Mouse (Mus musculus) embryonic facial prominence, embryonic 12.5 days (tissue): Measurements from ENCODE around the gene Immp2l. TPM values are rescaled to one million over a fixed set of nuclear protein-coding genes. Genes with fewer than 3 reads are reported as not detected.

Experiments
- ATAC-seq: fragments of 200-750 bp; cut with Nextera tagmentation; 2 replicates; pipeline ENCODE4 v1.8.0; 2017; ENCODE audit not compliant: insufficient number of reproducible peaks, insufficient read depth, low FRiP score, low TSS enrichment
- H3K27ac ChIP-seq: fragments of 300-500 bp; sonication (generic); 2 replicates; pipeline ENCODE4 v1.5.1; 2016; ENCODE audit warnings: mild to moderate bottlenecking
- H3K27me3 ChIP-seq: fragments of 300-500 bp; sonication (generic); 2 replicates; pipeline ENCODE4 v1.6.1; 2016; ENCODE audit warnings: mild to moderate bottlenecking, moderate library complexity
- H3K36me3 ChIP-seq: fragments of 300-500 bp; sonication (generic); 2 replicates; pipeline ENCODE4 v1.6.1; 2016; ENCODE audit warnings: mild to moderate bottlenecking
- H3K4me1 ChIP-seq: fragments of 300-500 bp; sonication (generic); 2 replicates; pipeline ENCODE4 v1.6.1; 2016
- H3K4me2 ChIP-seq: fragments of 300-500 bp; sonication (generic); replicated peaks from 2 replicates; pipeline ENCODE4 v1.6.1; 2016; ENCODE audit warnings: mild to moderate bottlenecking, moderate library complexity
- H3K4me3 ChIP-seq: fragments of 300-500 bp; sonication (generic); 2 replicates; pipeline ENCODE4 v1.5.1; 2016; ENCODE audit warnings: mild to moderate bottlenecking
- H3K9ac ChIP-seq: fragments of 300-500 bp; sonication (generic); 2 replicates; pipeline ENCODE4 v1.6.1; 2016; ENCODE audit warnings: mild to moderate bottlenecking, moderate library complexity
- H3K9me3 ChIP-seq: fragments of 300-500 bp; sonication (generic); 2 replicates; pipeline ENCODE4 v1.6.1; 2016; ENCODE audit warnings: mild to moderate bottlenecking, moderate library complexity
- WGBS: fragments of 180-500 bp; shearing (Covaris S2); methylation state at CpG from one replicate; pipeline ENCODE4 v1.1.7; 2016; 5-methylcytosine and 5-hydroxymethylcytosine counted together
- polyA plus RNA-seq: library from polyadenylated mRNA; unstranded; fragments of >200 nt; fragmentation: Nextera tagmentation; extraction: Ambion mirVana; gene quantifications from 2 replicates; pipeline ENCODE4 v1.2.1, GENCODE M21; 2016

The Immp2l gene
- polyA plus RNA-seq, 1 experiment from 2014 or later: 12.4 TPM

- Histone ChIP-seq H3K4me3 (no peak overlapping the region), H3K4me1 (no peaks in the 10 kb centered on the region), H3K36me3 (no peaks in the 10 kb centered on the region), H3K27me3 (no peaks in the 10 kb centered on the region), H3K9ac (no peak overlapping the region), H3K4me2 (no peak overlapping the region), H3K9me3 (no peaks in the 10 kb centered on the region), H3K27ac (no peak overlapping the region)
- 71% methylated on average over 4 of the region's 4 CpGs for WGBS
- ATAC-seq: no peak
Observed at GRCm38 (mm10) chr12:41575221-41575620, 551.3 kb downstream of the Immp2l start.

DNA sequence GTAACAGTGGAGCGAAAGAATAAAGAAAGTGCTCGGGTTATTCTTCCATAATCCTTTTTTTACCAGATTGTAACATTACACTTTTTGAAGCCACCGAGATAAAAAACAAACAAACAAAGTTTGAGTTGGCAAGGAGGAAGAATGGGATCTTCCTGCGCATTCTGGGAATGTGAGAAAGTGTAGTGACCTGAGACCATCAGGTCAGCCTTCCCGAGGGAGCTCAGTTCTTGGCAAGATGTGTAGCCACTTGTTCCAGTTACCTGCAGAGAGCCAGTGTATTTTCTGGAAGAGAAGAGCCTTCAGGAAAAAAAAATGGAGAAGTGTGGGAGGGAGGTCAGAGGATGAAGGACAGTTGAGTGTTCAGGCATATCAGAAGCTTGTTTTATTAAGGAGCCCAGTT, 569.5 kb downstream of the Immp2l start:
- Histone ChIP-seq H3K36me3 (no peaks in the 10 kb centered on the region), H3K4me1 (no peaks in the 10 kb centered on the region), H3K4me2 (no peak overlapping the region), H3K27ac (no peak overlapping the region), H3K4me3 (no peak overlapping the region), H3K9ac (no peak overlapping the region), H3K9me3 (no peaks in the 10 kb centered on the region), H3K27me3 (no peaks in the 10 kb centered on the region)
- no peak for ATAC-seq
- WGBS: 72% methylated on average over 5 of the region's 5 CpGs

DNA sequence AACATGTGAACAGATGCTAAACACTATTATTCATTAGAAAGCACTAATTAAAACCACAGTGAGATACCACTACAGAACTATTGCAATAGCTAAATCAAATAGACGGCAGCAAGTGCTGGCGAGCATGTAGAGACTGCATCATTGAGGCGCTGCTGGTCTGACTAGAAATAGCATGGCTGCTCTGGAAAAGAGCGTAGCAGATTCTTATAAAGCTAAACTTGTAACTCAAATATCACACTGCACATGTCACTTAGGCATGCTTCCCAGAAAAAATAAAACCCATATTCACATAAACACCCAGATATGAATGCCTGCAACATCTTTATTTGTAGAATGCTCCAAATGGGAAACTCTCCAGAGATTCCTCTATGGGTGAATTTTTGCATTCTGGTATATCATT, 570.1 kb downstream of the Immp2l start:
- no peak overlapping the region for H3K9ac ChIP-seq
- H3K27me3 ChIP-seq: no peaks in the 10 kb centered on the region
- 90% methylated on average over 4 of the region's 4 CpGs for WGBS
- H3K4me3 ChIP-seq: no peak overlapping the region
- H3K4me1 ChIP-seq: no peaks in the 10 kb centered on the region
- H3K36me3 ChIP-seq: no peaks in the 10 kb centered on the region
- H3K27ac ChIP-seq: no peak overlapping the region
- H3K9me3 ChIP-seq: no peaks in the 10 kb centered on the region
- H3K4me2 ChIP-seq: no peak overlapping the region
- ATAC-seq: no peak

- H3K9me3 ChIP-seq: no peaks in the 10 kb centered on the region
- H3K36me3 ChIP-seq: no peaks in the 10 kb centered on the region
- no peak for ATAC-seq
- no peaks in the 10 kb centered on the region for H3K4me1 ChIP-seq
- no peaks in the 10 kb centered on the region for H3K27me3 ChIP-seq
- 72% methylated on average over 3 of the region's 3 CpGs for WGBS
- no peak overlapping the region for H3K9ac ChIP-seq
- H3K4me3 ChIP-seq: no peak overlapping the region
- no peak overlapping the region for H3K4me2 ChIP-seq
- H3K27ac ChIP-seq: no peak overlapping the region
Observed at GRCm38 (mm10) chr12:41615271-41615670, 591.4 kb downstream of the Immp2l start.

GRCm38 (mm10) chr12:41621341-41621740, 597.5 kb downstream of the Immp2l start:
- Histone ChIP-seq H3K4me2 (no peak overlapping the region), H3K4me1 (no peaks in the 10 kb centered on the region), H3K36me3 (no peaks in the 10 kb centered on the region), H3K4me3 (no peak overlapping the region), H3K27ac (no peak overlapping the region), H3K9me3 (no peaks in the 10 kb centered on the region), H3K27me3 (no peaks in the 10 kb centered on the region), H3K9ac (no peak overlapping the region)
- WGBS: 90% methylated on average over 6 of the region's 6 CpGs
- no peak for ATAC-seq

GRCm38 (mm10) chr12:41643262-41643661, 619.4 kb downstream of the Immp2l start:
- no peak for ATAC-seq
- H3K27ac ChIP-seq: no peak overlapping the region
- H3K27me3 ChIP-seq: no peaks in the 10 kb centered on the region
- H3K4me2 ChIP-seq: no peak overlapping the region
- no peaks in the 10 kb centered on the region for H3K9me3 ChIP-seq
- whole genome bisulfite sequencing: 56% methylated on average over 4 of the region's 4 CpGs
- H3K36me3 ChIP-seq: no peaks in the 10 kb centered on the region
- H3K4me1 ChIP-seq: 0 out of 2 replicates have a peak, but pooled peaks cover 4% of the 10 kb centered on the region
- no peak overlapping the region for H3K9ac ChIP-seq
- H3K4me3 ChIP-seq: no peak overlapping the region

DNA sequence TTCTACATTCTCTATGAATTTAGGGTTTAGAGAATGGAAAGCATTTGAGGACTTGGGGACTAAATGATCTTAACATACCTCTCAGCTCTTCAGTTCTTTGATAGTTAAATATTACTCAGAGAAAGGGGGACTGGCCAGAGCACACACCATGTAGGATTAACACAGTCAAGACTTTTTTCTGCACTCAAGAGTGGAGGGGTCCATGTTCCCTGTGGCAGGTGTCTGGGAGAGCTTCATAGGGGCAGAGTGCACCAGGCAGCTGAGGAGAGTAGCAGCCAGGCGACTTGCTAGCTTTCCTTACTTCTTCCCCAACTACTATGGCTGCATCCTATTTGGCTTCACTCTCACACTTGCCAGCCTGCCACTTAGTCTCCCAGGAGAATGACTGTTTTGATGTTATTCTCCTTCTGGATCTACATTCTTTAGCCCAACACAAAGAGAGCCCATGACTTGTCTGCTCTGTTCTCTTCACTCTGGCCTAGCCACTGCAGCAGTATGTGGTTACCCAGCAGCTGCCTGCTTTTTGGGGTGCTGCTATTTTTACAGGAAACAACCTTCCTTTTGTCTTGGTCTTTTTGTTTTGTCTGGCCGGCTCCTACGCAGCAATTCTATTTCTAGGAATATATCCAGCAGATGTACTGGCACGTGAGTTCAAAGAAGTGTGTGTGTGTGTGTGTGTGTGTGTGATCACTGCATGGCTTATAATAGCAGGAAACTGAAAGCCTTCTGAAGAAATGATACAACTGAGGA, 621.1 kb downstream of the Immp2l start:
- no peaks in the 10 kb centered on the region for H3K9me3 ChIP-seq
- no peak overlapping the region for H3K27ac ChIP-seq
- no peak overlapping the region for H3K4me3 ChIP-seq
- no peak overlapping the region for H3K4me2 ChIP-seq
- 0 out of 2 replicates have a peak, but pooled peaks cover 4% of the 10 kb centered on the region for H3K4me1 ChIP-seq
- 59% methylated on average over 4 of the region's 4 CpGs for WGBS
- no peak for ATAC-seq
- no peak overlapping the region for H3K9ac ChIP-seq
- H3K36me3 ChIP-seq: no peaks in the 10 kb centered on the region
- H3K27me3 ChIP-seq: no peaks in the 10 kb centered on the region

GRCm38 (mm10) chr12:41646956-41647575, 623.2 kb downstream of the Immp2l start:
- Histone ChIP-seq H3K27me3 (no peaks in the 10 kb centered on the region), H3K27ac (no peak overlapping the region), H3K9me3 (no peaks in the 10 kb centered on the region), H3K36me3 (no peaks in the 10 kb centered on the region), H3K4me1 (0 out of 2 replicates have a peak, but pooled peaks cover 4% of the 10 kb centered on the region), H3K4me3 (no peak overlapping the region), H3K4me2 (no peak overlapping the region), H3K9ac (no peak overlapping the region)
- ATAC-seq: no peak
- 15% methylated on average over 5 of the region's 5 CpGs for WGBS

- Histone ChIP-seq H3K9ac (no peak overlapping the region), H3K4me1 (0 out of 2 replicates have a peak, but pooled peaks cover 4% of the 10 kb centered on the region), H3K4me3 (no peak overlapping the region), H3K36me3 (no peaks in the 10 kb centered on the region), H3K27ac (no peak overlapping the region), H3K4me2 (no peak overlapping the region), H3K27me3 (no peaks in the 10 kb centered on the region), H3K9me3 (no peaks in the 10 kb centered on the region)
- WGBS: 74% methylated on average over 2 of the region's 2 CpGs
- no peak for ATAC-seq
Observed at GRCm38 (mm10) chr12:41647675-41648074, 623.8 kb downstream of the Immp2l start.

DNA sequence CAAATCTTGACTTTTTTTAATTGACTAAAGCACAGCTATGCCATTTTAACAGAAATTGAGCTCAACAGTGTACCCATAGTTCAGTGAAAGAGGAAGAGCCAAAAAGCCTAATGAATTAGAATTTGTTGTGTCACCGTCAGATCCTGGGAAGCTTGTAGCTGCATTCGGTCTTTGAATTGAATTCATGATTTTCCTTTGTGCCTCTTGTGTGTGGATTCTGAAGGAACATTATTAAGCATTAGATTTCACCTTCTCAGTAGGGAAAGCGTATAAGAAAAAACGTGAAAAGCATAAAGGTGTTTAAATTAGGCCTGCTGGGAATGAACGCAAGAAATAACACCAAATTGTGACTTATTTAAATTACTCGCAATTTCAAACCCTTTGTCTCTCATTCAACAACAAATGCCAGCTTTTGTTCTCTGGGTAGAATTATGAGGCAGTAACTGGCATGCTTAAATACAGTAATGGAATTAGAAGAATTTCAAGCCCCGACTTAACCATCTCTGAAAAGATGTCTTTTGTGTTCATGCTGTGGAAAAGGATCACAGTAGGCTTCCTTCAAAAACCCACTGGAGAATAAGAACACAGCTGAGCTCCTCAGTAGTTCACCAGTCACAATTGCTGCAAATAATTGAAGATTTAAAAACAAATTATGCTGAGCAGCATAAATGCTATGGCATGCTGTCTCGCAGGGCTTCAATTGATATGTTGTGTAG, 626.1 kb downstream of the Immp2l start:
- no peaks in the 10 kb centered on the region for H3K9me3 ChIP-seq
- no peak overlapping the region for H3K9ac ChIP-seq
- H3K4me2 ChIP-seq: no peak overlapping the region
- H3K27ac ChIP-seq: no peak overlapping the region
- 71% methylated on average over 8 of the region's 8 CpGs for WGBS
- no peak for ATAC-seq
- no peaks in the 10 kb centered on the region for H3K27me3 ChIP-seq
- H3K36me3 ChIP-seq: no peaks in the 10 kb centered on the region
- 0 out of 2 replicates have a peak, but pooled peaks cover 4% of the 10 kb centered on the region for H3K4me1 ChIP-seq
- H3K4me3 ChIP-seq: no peak overlapping the region

GRCm38 (mm10) chr12:41668280-41668679, 644.4 kb downstream of the Immp2l start:
- Histone ChIP-seq H3K4me3 (no peak overlapping the region), H3K9me3 (no peaks in the 10 kb centered on the region), H3K4me2 (no peak overlapping the region), H3K36me3 (no peaks in the 10 kb centered on the region), H3K4me1 (no peaks in the 10 kb centered on the region), H3K27ac (no peak overlapping the region), H3K27me3 (no peaks in the 10 kb centered on the region), H3K9ac (no peak overlapping the region)
- 68% methylated on average over 3 of the region's 3 CpGs for WGBS
- no peak for ATAC-seq

DNA sequence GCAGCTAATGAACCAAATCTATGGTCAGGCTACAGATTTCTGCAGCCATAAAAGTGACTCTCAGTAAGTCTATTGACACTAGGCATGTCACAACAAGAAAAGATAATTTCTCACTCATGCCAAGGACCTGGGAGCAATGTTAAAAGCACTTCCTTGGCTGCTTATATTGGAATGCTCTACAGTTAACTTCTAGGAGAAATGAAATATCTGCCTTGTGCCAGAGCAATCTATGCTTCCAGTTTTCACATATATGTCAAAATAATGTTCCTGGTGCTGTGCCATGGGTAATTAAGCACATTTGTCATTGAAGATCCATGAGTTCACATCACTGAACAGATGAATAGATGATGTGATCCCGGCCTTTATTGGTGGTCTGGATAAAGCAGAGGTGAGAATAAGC, 645.6 kb downstream of the Immp2l start:
- no peak for ATAC-seq
- no peak overlapping the region for H3K4me3 ChIP-seq
- WGBS: 79% methylated on average over 1 of the region's 1 CpGs

More for the DNA sequence above, 645.6 kb downstream of the Immp2l start:
- no peak overlapping the region for H3K9ac ChIP-seq
- no peaks in the 10 kb centered on the region for H3K4me1 ChIP-seq
- H3K36me3 ChIP-seq: no peaks in the 10 kb centered on the region
- no peaks in the 10 kb centered on the region for H3K9me3 ChIP-seq
- H3K4me2 ChIP-seq: no peak overlapping the region
- H3K27me3 ChIP-seq: no peaks in the 10 kb centered on the region
- H3K27ac ChIP-seq: no peak overlapping the region
